Mouse (Mus musculus): ENCODE measurements around the gene Cntnap5c. TPM values are rescaled to one million over a fixed set of nuclear protein-coding genes. Genes with fewer than 3 reads are reported as not detected.
A peak's percentile ranks its signal among the peaks of the same experiment; 100 is the strongest.
"Not testable (repeated sequence)": the region's sequence is repeated elsewhere in the genome, so short reads cannot be mapped to it uniquely, and the experiment has no call there.

Cntnap5c gene
- total RNA-seq (2021), result 10 to 100 TPM; 23.3 to 24.3 TPM

GRCm38 (mm10) chr17:57768622-57769610 is at the start of gene Cntnap5c:
TSS of gene Cntnap5c (plus strand) at chr17:57769570.
- peak; percentile 53 for DNase-seq

- DNase-seq, result no peak
Measured at GRCm38 (mm10) chr17:57742119-57742518, 27.3 kb upstream of the Cntnap5c start, which contains the start of gene Gm21834. TSS of gene Gm21834 (minus strand) at chr17:57742219.

GRCm38 (mm10) chr17:57758033-57758432 is 11.3 kb upstream of the Cntnap5c start:
- DNase-seq, result no peak

- no peak for DNase-seq
Measured at GRCm38 (mm10) chr17:57767306-57767705, 2.1 kb upstream of the Cntnap5c start.

- peak in 1 of 2 experiments; percentile 18 for DNase-seq
Measured at GRCm38 (mm10) chr17:57770904-57771303, 1.5 kb downstream of the Cntnap5c start.

- no peak for DNase-seq
Measured at GRCm38 (mm10) chr17:57788161-57788799, 18.9 kb downstream of the Cntnap5c start.

- DNase-seq, result no peak
Measured at GRCm38 (mm10) chr17:57795408-57795807, 26.0 kb downstream of the Cntnap5c start.

GRCm38 (mm10) chr17:57796668-57797311 is 27.4 kb downstream of the Cntnap5c start:
- no peak for DNase-seq

- DNase-seq, result no peak
Measured at GRCm38 (mm10) chr17:57799414-57799985, 30.1 kb downstream of the Cntnap5c start.

GRCm38 (mm10) chr17:57801180-57801579 is 31.8 kb downstream of the Cntnap5c start:
- no peak for DNase-seq

- no peak for DNase-seq
Measured at GRCm38 (mm10) chr17:57837090-57837971, 68.0 kb downstream of the Cntnap5c start.

- DNase-seq, result not testable (repeated sequence)
Measured at GRCm38 (mm10) chr17:57855811-57856210, 86.4 kb downstream of the Cntnap5c start.

- DNase-seq, result no peak
Measured at GRCm38 (mm10) chr17:57865996-57866395, 96.6 kb downstream of the Cntnap5c start.

- DNase-seq, result no peak
Measured at GRCm38 (mm10) chr17:57887742-57888389, 118.5 kb downstream of the Cntnap5c start.

GRCm38 (mm10) chr17:57911770-57912293 is 142.5 kb downstream of the Cntnap5c start:
- DNase-seq, result no peak

- no peak for DNase-seq
Measured at GRCm38 (mm10) chr17:57984230-57984629, 214.9 kb downstream of the Cntnap5c start.

GRCm38 (mm10) chr17:57988420-57988819 is 219.1 kb downstream of the Cntnap5c start:
- DNase-seq, result no peak

- DNase-seq, result no peak
Measured at GRCm38 (mm10) chr17:57996461-57996860, 227.1 kb downstream of the Cntnap5c start.

GRCm38 (mm10) chr17:57999080-57999479 is 229.7 kb downstream of the Cntnap5c start:
- no peak for DNase-seq

GRCm38 (mm10) chr17:58002845-58003244 is 233.5 kb downstream of the Cntnap5c start:
- no peak for DNase-seq

GRCm38 (mm10) chr17:58003322-58003721 is 234.0 kb downstream of the Cntnap5c start:
- no peak for DNase-seq
